Mouse (Mus musculus): ENCODE data around the gene H2afb1.
"Not testable (repeated sequence)": the region's sequence is repeated elsewhere in the genome, so short reads cannot be mapped to it uniquely, and the experiment has no call there.

Gene H2afb1

DNA sequence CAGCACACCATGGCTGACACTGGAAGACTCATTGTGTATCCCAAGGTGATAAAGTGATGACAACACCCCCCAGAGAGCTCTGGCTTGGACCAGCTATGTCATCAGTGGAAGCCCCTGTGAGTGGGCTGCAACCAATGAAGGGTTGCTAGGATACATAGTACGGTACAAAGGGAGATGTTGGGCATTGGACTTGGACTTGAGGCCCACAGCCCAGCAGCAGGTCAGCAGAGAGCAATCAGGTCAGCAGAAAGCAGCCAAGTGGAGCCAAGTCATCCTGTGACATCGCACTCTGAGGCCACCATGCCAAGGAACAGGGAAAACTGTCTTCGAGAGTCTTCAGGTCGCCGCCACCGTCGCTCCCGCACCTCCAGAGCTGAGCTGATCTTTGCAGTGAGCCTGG, at the start of gene H2afb1:
H2afb1 (plus strand) TSS at position 301 of the 400 bp plus-strand sequence.
- DNase-seq: not testable (repeated sequence)

DNA sequence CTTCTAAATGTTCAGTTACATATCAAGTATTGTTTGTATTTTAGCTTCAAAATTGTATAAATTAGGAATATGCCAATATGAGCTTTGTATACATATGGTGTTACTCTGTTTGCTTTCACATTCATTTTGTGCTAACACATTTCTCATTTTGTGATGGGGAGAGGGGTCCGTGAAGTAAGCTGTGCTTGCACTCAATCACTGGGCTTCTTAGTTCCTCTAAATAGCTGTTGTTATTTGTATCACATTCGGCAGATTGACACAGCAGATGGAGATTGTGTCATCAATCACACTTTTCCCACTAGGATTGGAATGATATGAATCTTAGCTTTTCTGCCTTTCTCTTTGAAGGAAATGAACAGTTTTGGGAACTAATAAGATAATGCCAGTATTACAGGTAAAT, 21.5 kb downstream of the H2afb1 start:
- no peak for DNase-seq

Measured in embryo, embryonic 11 days (tissue).